Mouse (Mus musculus) ovary, postnatal 14 days (tissue): ENCODE data around the gene Pbx1.

ENCODE experiments used
- DNase-seq: peaks from one replicate; pipeline ENCODE4 v3.0.0; 2022; ENCODE audit warnings: low spot score

Gene Pbx1

DNA sequence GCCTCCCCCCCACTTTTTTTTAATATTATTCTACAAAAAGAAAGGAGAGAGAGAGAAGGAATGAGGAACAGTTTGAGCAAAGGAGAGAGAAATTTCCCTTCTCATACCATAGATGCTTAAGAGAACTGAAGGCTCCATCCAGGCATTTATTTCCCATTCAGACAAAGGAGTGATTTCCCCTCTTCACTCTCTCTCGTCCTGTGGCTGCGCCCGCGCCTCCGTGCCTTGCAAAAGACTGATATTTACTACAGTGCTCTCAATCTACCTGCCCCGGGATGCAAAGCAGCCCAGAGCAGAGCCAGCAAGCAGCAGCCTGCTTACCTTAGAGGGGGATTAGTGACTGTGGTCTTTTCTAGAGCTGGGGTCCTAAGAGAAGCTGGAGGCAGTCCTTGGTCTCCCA is 131.6 kb downstream of the Pbx1 start:
- no peak for DNase-seq

DNA sequence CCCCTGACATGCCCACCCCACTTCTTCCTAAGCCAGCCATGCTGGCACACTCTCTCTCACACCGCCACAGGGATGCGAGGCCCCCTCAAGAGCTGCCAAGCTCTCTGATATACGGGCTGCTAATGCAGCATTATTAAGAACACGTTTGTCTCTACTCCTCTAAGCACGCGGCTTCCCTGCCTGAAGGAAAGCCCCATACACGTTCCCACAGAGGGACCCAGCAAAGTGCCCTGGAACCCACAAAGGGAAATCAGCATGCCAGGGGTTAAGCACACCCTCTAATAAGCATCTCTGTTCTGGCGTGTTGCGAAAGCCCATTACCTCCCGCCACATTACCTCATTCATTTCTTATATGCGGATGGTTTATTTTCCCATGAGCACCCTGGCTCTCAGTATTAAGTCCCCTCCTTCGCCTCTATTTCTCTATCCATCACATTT is 132.1 kb downstream of the Pbx1 start:
- DNase-seq: no peak

DNA sequence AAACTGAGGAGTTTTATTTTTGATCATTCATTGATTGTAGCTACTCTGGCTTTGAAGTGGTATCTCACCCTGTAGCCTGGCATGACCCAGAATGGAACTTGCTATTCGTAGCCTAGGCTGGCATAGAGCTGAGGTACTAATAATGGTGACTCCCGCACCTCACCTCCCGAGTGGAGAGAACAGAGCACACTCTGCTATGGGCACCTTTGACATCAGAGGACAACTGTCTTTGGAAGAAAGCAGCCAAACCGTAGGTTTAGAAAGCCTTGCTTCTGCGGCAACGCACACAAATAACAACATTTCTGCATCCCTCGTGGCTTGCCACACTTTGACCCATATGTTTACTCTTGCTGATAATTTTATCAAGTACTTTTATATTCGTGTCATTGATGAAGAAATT is 132.9 kb downstream of the Pbx1 start:
- DNase-seq: no peak

DNA sequence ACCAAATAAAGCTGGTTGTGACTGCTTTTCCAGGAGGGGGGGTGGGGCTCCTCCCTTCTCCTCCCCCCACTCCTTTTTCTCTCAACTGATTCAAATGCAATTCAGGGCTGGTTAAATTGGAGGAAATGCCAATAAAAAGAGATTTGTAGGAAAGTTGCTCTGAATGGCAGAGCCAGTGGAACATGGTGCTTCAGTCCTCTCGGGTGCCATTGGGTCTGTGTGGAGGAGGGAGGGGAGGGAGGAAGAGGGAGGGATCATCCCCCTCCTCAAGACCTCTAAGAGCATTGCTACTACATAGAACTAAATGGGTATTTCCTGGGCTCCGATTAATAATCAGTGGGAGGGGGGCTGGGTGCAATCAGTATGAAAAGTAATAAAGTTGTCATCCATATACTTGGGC is 135.8 kb downstream of the Pbx1 start:
- DNase-seq: no peak

DNA sequence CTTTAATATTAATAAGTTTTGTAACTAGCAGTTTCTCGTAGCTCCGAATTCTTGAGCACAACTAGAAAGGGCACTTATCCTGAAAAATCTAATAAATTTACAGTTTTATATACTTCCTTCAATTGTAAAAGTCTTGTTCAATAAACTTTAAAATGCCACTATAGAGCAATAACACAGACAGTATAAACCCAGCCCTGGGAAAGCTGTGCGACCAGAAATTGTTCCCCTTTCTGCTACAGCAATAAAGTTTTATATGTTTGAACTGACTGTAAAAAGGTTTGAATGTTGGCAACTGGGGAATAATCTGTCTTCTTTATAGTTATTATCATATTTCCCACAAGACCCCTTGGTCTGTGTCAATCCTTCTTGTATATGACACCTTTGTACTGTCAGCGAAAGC is 136.3 kb downstream of the Pbx1 start:
- no peak for DNase-seq

DNA sequence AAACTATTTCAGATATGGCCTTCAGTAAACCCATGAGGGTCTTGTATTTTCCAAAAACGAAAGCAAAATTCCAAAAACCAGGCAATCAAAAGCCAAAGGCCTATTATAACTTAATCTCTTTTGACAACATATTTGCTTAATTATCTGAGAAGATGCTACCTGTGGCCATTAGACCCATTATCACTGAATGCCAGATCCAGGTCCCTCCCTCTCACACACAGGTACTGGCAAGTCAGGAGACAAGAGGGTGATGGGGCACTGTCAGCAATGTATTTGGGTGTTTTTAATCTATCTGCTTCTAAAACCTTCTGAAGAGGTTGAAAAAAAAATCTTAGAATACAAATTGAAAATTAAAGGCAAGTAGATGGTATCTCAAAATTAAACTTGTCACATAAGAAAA is 138.4 kb downstream of the Pbx1 start:
- DNase-seq: no peak

DNA sequence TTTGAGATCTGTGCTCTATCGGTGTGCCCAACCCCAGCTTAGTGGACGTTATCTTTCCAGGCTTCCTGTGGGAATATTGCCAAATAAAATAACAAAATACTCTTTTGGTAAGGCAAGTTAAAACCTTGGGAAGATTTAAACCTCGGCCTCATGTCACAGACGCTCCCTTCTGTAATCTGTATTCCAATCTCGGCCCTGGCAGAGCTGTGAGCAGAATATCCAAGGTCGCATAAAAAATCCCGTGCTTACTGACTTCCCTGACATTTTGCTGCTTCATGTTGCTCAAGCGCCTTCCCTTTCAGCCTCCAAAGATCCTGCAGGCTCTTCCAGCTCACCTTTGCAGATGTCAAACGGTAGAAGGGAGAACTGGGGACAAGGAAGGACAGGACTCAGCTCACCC is 140.0 kb downstream of the Pbx1 start:
- no peak for DNase-seq

DNA sequence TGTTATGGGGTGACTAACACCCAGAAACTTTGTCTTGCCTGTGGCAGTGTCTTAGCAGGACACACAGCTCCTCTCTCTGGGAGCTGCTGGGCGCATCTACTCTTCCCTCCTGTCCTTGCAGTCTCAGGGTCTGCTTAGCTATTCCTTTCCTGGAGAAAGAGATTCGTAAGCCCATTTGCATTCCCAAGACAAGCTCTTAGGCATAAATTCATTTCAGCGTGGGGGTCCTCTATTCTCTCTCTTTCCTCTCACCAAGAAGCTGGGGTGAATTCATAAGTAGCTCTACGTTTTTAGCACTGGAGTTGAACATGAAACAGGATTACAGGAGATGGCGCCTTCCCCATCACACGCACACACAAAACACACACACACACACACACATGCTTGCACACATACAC is 140.4 kb downstream of the Pbx1 start:
- no peak for DNase-seq

DNA sequence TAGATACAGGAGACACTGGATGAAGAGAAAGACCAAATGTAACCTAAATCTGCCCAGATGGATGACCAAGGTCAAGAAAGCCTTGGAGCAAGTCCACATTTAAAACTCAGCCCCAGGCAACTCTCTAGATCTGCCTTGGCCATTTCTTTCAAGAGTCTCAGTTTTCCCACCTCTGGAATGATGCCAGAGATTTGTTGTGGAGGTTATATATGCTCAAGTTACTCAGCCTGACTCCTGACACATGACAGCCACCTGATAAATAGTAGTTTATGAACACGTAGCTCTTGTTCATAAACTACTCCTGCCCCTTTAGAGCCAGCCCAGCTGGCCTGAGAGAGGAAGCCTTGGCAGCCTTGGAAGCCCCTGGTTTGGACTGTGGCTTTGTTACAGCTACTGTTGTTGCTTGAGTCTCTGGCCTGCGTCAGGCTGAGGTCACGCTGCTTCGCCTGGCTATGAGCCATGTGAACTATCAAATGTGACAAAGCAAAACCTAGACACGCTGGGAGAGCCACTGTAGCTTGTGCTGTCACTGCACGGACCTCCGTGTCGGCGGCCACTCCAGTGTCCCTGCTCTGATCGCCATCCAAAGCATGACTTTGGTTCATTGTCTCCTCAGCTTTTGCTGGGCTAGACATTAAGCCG is 140.9 kb downstream of the Pbx1 start:
- DNase-seq: no peak

DNA sequence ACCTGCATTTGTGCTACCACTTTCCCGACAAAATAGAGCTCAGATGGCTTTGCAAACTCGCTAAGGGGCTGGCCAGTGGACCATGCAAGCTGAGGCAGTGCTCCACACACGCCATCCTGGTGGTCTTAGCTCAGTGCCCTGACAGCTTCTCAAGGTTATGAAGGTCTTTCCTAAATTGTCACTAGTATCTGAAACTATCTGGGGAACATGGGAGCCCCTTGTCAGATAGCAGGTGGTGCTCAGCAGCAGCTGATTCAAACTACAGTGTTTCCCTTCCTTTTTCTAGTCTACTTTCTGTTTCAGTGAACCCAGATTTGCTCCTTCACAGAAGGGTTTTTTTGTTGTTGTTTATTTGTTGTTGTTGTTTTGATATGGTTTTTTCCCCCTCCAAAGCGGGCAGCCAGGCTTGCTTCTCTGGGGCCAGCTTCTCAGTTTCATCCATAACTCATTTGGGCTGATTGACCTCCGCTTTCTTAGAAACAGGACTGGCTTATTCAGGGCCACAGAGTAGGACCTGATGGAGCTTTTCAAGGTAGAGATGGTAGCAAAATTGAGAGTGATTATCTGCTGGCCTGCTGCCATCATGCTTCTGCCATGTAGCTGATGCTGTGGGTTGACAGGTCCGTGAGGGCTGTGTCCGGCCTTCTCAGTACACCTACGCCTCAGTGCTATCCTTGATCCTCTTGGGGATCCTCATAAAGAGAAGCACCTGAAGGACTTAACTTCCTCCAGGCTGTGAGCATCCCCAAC is 141.7 kb downstream of the Pbx1 start:
- no peak for DNase-seq

DNA sequence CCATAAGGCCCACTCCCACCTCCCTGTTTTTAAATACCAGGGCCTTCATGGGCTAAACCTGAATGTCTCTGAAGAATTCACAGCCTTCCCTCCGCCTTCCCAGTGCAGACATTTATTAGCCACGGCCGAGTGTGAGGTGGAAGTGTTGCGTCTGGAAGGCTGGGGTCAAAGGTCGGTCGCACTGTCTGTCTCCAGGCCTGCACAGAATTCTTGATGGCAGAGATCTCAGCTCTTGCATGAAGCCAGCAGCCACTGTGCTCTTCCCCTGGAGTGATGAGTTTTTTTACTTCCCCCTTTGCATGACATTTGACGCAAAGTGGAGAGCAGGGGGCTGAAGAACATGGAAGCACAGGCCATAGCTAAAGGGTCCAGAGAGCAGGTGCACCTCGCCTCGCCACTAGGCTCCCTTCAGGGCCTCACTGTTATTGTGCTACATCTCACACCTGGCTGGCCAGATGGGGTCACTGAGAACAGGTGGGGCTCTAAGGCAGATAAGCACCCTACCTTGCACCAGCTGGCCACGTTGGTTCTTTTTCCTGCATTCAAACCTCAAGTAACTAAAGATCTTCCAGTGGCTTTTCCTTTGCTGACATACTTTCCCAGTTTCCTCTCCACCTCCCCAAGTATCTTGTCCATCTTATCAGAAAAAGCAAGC is 143.1 kb downstream of the Pbx1 start:
- DNase-seq: no peak

DNA sequence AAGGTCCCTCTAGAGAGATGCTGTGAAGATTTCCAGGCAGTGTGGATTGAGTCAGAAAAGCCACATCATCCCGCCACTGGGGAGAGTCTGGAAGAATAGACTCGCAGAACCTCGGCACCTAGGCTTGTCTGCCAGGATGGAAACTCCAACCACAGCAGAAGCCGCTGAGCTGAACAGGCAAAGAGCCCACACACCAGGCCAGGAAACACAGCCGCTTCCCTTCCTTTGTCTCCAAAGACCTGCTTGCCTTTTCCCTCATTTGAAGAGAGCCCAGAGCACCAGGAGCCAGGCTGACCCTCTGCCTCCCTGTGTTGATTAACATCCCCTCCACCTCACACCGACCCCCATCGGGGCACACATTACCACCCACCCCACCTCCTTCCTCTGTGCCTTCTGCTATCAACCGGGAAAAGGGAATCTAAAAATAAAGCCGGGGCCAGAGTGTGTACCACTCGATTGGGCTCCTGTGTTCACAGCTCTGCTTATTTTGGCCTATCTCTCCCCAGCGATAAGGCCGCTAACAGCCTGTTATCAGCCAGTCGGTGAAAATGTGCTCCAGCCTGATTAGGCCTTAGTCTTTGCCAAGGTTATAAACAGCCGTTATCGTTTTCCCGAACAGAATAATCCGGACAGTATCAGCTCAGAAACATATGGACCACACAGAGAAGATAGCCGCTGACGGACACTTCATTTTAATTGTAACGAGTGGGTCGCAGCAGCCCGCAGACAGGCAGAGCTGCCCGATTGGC is 144.1 kb downstream of the Pbx1 start:
- no peak for DNase-seq

DNA sequence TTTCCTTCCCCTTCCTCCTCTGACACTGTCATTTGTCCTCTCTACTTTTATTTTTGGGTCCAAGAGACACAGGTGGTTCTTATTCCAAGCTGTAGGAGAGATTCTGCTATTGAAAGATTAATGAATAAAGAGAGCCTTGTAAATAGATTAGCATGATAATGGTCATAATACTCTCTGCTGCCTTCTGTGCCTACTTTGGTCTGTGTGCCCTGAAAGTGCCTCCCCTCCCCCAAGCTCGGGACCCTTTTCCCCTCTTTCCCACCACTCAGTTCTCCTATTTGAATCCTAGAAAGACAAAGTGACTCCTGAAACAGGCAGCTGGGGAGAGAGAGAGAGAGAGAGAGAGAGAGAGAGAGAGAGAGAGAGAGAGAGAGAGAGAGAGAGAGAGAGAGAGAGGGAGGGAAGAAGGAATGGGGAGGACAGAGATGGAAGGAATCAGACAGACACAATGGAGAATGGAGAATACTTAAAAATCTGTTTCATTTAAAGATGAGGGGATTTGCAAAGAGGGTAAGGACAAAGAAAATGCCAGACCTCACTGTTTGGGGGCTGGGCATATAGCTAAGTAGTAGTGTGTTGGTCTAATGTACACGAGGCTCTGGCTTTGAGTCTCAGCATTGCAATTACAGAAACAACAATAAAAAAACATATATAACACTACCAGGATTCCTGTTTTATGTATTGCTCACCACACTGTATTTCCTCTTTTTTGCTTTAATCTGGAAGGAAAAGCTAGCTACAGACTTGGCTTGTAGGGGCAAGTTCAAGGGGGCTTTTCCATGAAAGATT is 145.0 kb downstream of the Pbx1 start:
- DNase-seq: no peak

DNA sequence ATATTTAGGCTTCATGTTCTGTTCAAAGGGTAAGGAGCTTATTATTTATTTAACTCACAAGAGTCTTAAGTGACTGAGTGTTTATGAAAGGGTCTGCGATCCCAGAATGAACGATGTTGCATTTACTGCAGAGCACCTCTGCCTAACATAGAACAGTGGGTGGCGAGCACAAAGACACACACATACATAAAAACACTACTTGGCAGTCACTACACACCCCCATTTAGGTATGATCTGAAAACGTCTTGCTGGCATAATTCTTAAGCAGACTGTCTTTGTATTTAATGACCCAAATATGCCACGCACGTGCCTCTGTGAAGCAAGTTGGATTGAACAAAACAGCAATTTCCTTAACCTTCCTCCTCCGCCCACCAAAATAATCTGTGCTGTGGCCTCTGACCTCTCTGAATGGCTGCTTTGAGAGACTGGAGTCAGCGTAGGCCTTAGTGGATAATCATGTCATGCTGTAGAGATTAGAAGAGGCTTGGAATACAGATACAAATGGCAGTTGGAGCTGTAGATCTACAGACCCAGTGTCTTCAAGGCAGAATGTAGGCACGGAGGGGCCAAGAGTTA is 147.4 kb downstream of the Pbx1 start:
- no peak for DNase-seq

DNA sequence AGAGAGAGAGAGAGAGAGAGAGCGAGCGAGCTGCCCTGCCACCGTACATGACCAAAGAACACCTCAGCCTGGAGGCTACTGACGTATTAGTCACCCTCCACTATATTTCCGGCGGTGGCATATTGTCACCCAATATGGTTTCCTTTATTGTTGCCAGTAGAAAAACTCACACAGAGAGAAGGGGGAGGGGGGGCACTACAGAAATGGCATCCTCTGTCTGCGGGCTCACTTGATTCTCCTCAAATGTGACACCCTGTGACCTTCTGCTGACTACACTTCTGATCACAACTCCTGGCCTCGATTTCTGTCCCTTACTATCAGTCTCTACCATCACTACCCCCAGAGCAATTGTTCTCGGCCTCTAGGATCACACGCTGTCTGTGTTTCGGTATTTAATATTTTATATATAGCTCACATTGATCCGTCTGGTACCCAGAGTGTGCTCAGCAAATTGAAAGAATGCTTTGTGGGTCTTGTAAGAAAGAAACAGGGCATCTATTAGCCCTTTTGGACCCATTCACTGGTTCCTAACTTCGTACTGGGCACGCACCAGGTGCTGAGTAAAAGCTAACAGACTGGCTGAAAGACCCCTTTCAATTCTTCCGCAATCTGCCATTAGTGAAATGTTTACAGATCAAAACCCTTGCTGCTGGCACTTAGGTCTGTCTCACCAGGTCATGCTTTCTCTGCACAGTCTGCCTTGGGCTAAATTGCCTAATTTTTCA is 148.1 kb downstream of the Pbx1 start:
- DNase-seq: no peak

DNA sequence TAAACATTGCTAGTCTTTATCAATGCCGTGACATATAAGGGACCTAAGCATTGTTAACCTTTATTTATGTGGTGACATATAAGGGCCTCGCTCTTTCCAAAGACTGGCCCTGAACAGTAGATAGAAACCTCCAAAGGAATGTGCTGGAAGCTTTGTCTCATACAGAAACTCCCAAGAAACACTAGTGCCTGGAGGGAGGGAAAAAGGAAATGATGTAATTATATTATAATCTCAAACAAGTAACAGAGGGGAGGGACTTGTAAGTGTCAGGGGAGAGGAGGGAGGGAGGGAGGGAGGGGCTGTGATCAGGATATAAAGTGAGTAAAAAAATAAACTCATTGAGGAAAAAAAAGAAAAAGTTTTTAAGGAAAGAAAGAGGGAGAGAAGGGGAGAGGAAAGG is 148.6 kb downstream of the Pbx1 start:
- no peak for DNase-seq

DNA sequence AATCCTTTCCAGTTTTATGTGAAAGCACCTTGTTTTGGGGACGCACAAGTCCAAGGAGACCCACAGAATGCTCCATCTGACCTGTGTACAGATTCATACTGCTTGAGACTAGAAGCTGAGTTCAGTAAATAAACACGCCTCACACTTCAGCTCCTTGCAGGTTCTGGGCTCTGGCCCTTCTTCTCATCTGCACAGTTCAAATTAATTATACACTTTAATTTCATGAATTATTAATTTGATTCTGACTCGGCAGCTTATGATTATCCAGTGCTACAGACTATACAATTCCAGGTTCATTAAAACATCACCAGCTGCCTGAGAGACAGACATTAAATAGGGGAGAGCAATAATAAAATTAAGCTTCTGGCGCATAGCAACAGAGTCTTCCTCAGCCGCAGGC is 156.4 kb downstream of the Pbx1 start:
- no peak for DNase-seq

DNA sequence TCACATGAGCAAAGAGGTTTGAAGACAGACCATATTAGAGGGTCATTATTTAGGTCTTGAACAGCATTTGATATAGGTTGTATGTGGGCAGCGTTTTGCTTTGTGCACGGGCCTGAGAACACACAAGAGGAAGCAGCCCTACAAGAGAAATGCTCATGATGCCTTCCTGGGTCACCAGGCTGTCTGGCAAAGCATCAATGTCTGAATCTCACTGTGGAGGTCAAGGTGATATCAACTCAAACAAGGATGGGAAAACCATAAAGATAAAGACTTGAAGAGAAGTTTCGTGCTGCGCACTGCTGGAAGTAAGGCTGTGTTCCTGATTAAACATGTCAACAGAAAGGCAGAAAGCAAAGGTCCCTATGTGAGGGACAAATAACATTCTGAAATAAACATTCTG is 157.8 kb downstream of the Pbx1 start:
- DNase-seq: no peak

DNA sequence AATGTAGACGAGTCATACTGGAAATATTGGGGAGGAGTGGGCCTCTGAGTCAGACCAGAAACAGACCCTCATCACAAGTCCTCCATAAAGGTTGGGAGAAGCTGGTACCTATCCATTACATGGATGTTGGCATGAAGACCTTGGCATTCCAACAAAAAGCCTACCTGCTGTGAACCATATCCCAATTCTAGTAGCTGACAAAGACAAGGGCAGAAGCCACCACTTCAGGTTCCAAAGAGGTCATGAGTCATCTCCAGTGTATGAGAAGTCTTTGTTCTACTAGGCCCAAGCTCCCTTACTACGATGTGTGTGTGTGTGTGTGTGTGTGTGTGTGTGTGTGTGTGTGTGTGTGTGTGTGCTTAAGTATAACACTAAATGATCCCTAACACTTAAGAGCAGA is 160.0 kb downstream of the Pbx1 start:
- no peak for DNase-seq

DNA sequence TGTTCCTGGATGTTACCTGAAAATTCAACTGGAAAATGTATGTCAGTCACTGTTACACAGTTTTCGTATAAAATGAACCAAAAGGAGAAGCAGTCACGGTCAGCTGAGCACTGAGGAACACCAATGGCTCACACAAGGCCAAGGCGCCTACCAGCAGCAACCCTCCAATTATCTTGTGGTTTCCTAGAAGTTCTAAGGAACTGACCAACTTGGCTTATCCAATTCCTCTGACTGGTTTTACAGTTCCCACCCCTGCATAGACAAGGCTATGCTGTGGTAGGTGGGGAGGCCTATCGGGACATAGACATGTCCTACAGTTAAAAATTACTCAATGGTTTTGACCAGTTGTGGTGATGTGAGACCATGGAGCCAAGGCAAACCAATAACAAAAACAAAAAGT is 160.9 kb downstream of the Pbx1 start:
- no peak for DNase-seq
